Mouse (Mus musculus) left cerebral cortex, postnatal 36 days (tissue): Measurements from ENCODE around the gene Gabbr2. TPM values are rescaled to one million over a fixed set of nuclear protein-coding genes. Genes with fewer than 3 reads are reported as not detected.

Experiments
- DNase-seq, 2 experiments: peaks; one replicate each; pipeline ENCODE4 v3.0.0; 2021 to 2022; ENCODE audit warnings: low spot score in 2 of 2, mixed read lengths in 1 of 2
- intact Hi-C: fragments of 180-260 bp; cut with DNase I; formaldehyde crosslinking; loops from one replicate; pipeline ENCODE4 v1.15.1; 2025
- total RNA-seq, 2 experiments: library from RNA; stranded (reverse); gene quantifications; 2 replicates each; pipeline ENCODE4 v1.2.3; 2021

Gabbr2 gene
- total RNA-seq, 2 experiments from 2014 or later, result 253 to 276 TPM

- intact Hi-C loops, result no loop called here
- no peak for DNase-seq
Measured at GRCm38 (mm10) chr4:46842596-46842995, 149.1 kb downstream of the Gabbr2 start.

- no peak for DNase-seq
- intact Hi-C loops, result no loop called here
Measured at GRCm38 (mm10) chr4:46840146-46840545, 151.5 kb downstream of the Gabbr2 start.

- peak; percentile 66 to 75 for DNase-seq
- intact Hi-C loops, result no loop called here
Measured at GRCm38 (mm10) chr4:46837362-46837761, 154.3 kb downstream of the Gabbr2 start.

- no peak for DNase-seq
- intact Hi-C loops, result no loop called here
Measured at GRCm38 (mm10) chr4:46836065-46836464, 155.6 kb downstream of the Gabbr2 start.

- intact Hi-C loops, result no loop called here
- no peak for DNase-seq
Measured at GRCm38 (mm10) chr4:46835064-46835463, 156.6 kb downstream of the Gabbr2 start.

- intact Hi-C loops, result no loop called here
Measured at GRCm38 (mm10) chr4:46832834-46833544, 158.7 kb downstream of the Gabbr2 start.

GRCm38 (mm10) chr4:46829656-46830055, 162.0 kb downstream of the Gabbr2 start:
- intact Hi-C loops, result loop anchor here (5.0 kb wide), 1 partner anchor 37 kb away; no protein-coding TSS in a partner anchor
- DNase-seq, result no peak

More at GRCm38 (mm10) chr4:46832834-46833544, 158.7 kb downstream of the Gabbr2 start:
- no peak for DNase-seq

GRCm38 (mm10) chr4:46828141-46828571, 163.5 kb downstream of the Gabbr2 start:
- intact Hi-C loops, result loop anchor here (5.0 kb wide), 1 partner anchor 36 kb away; no protein-coding TSS in a partner anchor
- peak in 1 of 2 experiments; percentile 62 for DNase-seq

- DNase-seq, result peak; percentile 77 to 80
- intact Hi-C loops, result loop anchor here (5.0 kb wide), 1 partner anchor 35 kb away; no protein-coding TSS in a partner anchor
Measured at GRCm38 (mm10) chr4:46827471-46827870, 164.2 kb downstream of the Gabbr2 start.

GRCm38 (mm10) chr4:46825846-46826529, 165.7 kb downstream of the Gabbr2 start:
- no peak for DNase-seq
- intact Hi-C loops, result loop anchor here (5.0 kb wide), 1 partner anchor 34 kb away; no protein-coding TSS in a partner anchor

GRCm38 (mm10) chr4:46823738-46824137, 167.9 kb downstream of the Gabbr2 start:
- intact Hi-C loops, result no loop called here
- DNase-seq, result no peak

- no peak for DNase-seq
- intact Hi-C loops, result no loop called here
Measured at GRCm38 (mm10) chr4:46821709-46822108, 170.0 kb downstream of the Gabbr2 start.

- DNase-seq, result peak in 1 of 2 experiments; percentile 64
- intact Hi-C loops, result no loop called here
Measured at GRCm38 (mm10) chr4:46814954-46815353, 176.7 kb downstream of the Gabbr2 start.

- intact Hi-C loops, result no loop called here
- DNase-seq, result no peak
Measured at GRCm38 (mm10) chr4:46814236-46814635, 177.4 kb downstream of the Gabbr2 start.

GRCm38 (mm10) chr4:46811165-46811564, 180.5 kb downstream of the Gabbr2 start:
- DNase-seq, result no peak
- intact Hi-C loops, result no loop called here

GRCm38 (mm10) chr4:46806876-46807275, 184.8 kb downstream of the Gabbr2 start:
- DNase-seq, result no peak

GRCm38 (mm10) chr4:46805910-46806309, 185.8 kb downstream of the Gabbr2 start:
- intact Hi-C loops, result no loop called here

More at GRCm38 (mm10) chr4:46806876-46807275, 184.8 kb downstream of the Gabbr2 start:
- intact Hi-C loops, result no loop called here

GRCm38 (mm10) chr4:46802386-46802785, 189.3 kb downstream of the Gabbr2 start:
- intact Hi-C loops, result no loop called here
- DNase-seq, result no peak

More at GRCm38 (mm10) chr4:46805910-46806309, 185.8 kb downstream of the Gabbr2 start:
- peak; percentile 78 to 84 for DNase-seq

GRCm38 (mm10) chr4:46799904-46800303, 191.8 kb downstream of the Gabbr2 start:
- no peak for DNase-seq
- intact Hi-C loops, result no loop called here

- intact Hi-C loops, result no loop called here
- DNase-seq, result no peak
Measured at GRCm38 (mm10) chr4:46795707-46796106, 196.0 kb downstream of the Gabbr2 start.
